ENCODE assay signal across 12 mouse cellular contexts in genomic region chr13:45583061-45583460, GRCm38 (mm10).
DNase-seq lines count a peak whose midpoint lies in the region; ATAC-seq and TF ChIP-seq lines count a peak whose summit lies in the region.
"Had no signal": no experiment of that assay in that cellular context is flagged by ENCODE, and none has a peak within 500 bp of the region (broad histone marks: within the 10 kb centered on the region; RNA-seq: fewer than 3 reads in every experiment).

No protein-coding gene starts in this region.

- peak; percentile 30 for TF ChIP-seq CTCF in lung, embryonic 14.5 days (IDR thresholded peaks at IDR 0.05; ENCODE audit: low read depth)
- peak; percentile 40 for TF ChIP-seq CTCF in liver, postnatal 0 days (IDR thresholded peaks at IDR 0.05; ENCODE audit: low read depth)

- no peak for ATAC-seq in lung, embryonic 14.5 days (ENCODE audit: insufficient read depth)
- no peak for ATAC-seq in liver, postnatal 0 days
- ATAC-seq: CD4-positive, CD25-positive, alpha-beta regulatory T cell, adult 4 months had no signal

- H3K27me3 ChIP-seq in lung, embryonic 14.5 days (ENCODE audit: insufficient read depth, low read length), result no peaks in the 10 kb centered on the region
- H3K27me3 ChIP-seq in liver, postnatal 0 days (ENCODE audit: insufficient read depth, low read length), result no peaks in the 10 kb centered on the region

- no peak for TF ChIP-seq EP300 in liver, postnatal 0 days (IDR thresholded peaks at IDR 0.05; ENCODE audit: low read depth)

- peak; percentile 55 for DNase-seq in heart, adult 11 months
- DNase-seq in heart, postnatal 4 days, result no peak
- no peak for DNase-seq in lung, embryonic 14.5 days
- DNase-seq in lung, adult 18-20 months, result no peak
- peak; percentile 79 for DNase-seq in R1 (ENCODE audit: low read depth, low spot score)
- DNase-seq in liver, postnatal 0 days, result no peak
- DNase-seq in thymus, postnatal 25 days, result no peak
- DNase-seq in kidney, adult 9 months, result no peak
- DNase-seq: adrenal gland, postnatal 10 days; cerebellum, adult 2 months had no signal

- no peak overlapping the region for H3K4me2 ChIP-seq in lung, embryonic 14.5 days
- no peak overlapping the region for H3K4me2 ChIP-seq in liver, postnatal 0 days (ENCODE audit: low read depth, low read length)

- H3K27ac ChIP-seq in lung, embryonic 14.5 days (ENCODE audit: low read depth), result no peak overlapping the region
- H3K27ac ChIP-seq in liver, postnatal 0 days (ENCODE audit: low read depth), result no peak overlapping the region
- H3K27ac ChIP-seq: forebrain, embryonic 10.5 days had no signal

- H3K4me3 ChIP-seq in lung, embryonic 14.5 days (ENCODE audit: low read depth, low read length), result no peak overlapping the region
- no peak overlapping the region for H3K4me3 ChIP-seq in liver, postnatal 0 days (ENCODE audit: low read depth, low read length)
- H3K4me3 ChIP-seq: forebrain, embryonic 10.5 days had no signal

- H3K4me1 ChIP-seq in lung, embryonic 14.5 days (ENCODE audit: insufficient read depth), result no peaks in the 10 kb centered on the region
- H3K4me1 ChIP-seq in liver, postnatal 0 days (ENCODE audit: insufficient read depth), result no peaks in the 10 kb centered on the region

- H3K9me3 ChIP-seq in lung, embryonic 14.5 days (ENCODE audit: low read depth, low read length), result no peaks in the 10 kb centered on the region
- H3K9me3 ChIP-seq in liver, postnatal 0 days (ENCODE audit: low read length), result no peaks in the 10 kb centered on the region
- H3K9me3 ChIP-seq: forebrain, embryonic 10.5 days had no signal

- H3K36me3 ChIP-seq in lung, embryonic 14.5 days (ENCODE audit: insufficient read depth), result no peaks in the 10 kb centered on the region
- no peaks in the 10 kb centered on the region for H3K36me3 ChIP-seq in liver, postnatal 0 days (replicated peaks; ENCODE audit: insufficient read depth, low read length)
- H3K36me3 ChIP-seq: forebrain, embryonic 10.5 days had no signal

- H3K9ac ChIP-seq in lung, embryonic 14.5 days, result no peak overlapping the region
- no peak overlapping the region for H3K9ac ChIP-seq in liver, postnatal 0 days (replicated peaks)

- 86% methylated on average over 5 of the region's 5 CpGs for WGBS in lung, embryonic 14.5 days
- WGBS in liver, postnatal 0 days (ENCODE audit: insufficient replicate concordance), result 81% methylated on average over 5 of the region's 5 CpGs

Comparison
In these comparisons a context has a peak if more than half of its experiments do, and no peak if none do; other contexts are left out.
1. DNase-seq: peak in heart, adult 11 months (single experiment) and R1 (single experiment); none in heart, postnatal 4 days (single experiment), lung, embryonic 14.5 days (single experiment), lung, adult 18-20 months (0 of 2), liver, postnatal 0 days (single experiment), thymus, postnatal 25 days (single experiment) and kidney, adult 9 months (single experiment).